Mouse (Mus musculus) forebrain, embryonic 13.5 days (tissue): ENCODE results near the gene Tdo2. TPM values are rescaled to one million over a fixed set of nuclear protein-coding genes. Genes with fewer than 3 reads are reported as not detected.

Experiments
- ATAC-seq: fragments of 200-750 bp; cut with Nextera tagmentation; 2 replicates; pipeline ENCODE4 v1.8.0; 2017
- H3K27ac ChIP-seq: fragments of 300-500 bp; sonication (generic); 2 replicates; pipeline ENCODE4 v1.5.1; 2015; ENCODE audit warnings: inconsistent platforms, mild to moderate bottlenecking, moderate library complexity
- H3K27me3 ChIP-seq: fragments of 300-500 bp; sonication (generic); 2 replicates; pipeline ENCODE4 v1.6.1; 2015; ENCODE audit warnings: mild to moderate bottlenecking, inconsistent platforms
- H3K36me3 ChIP-seq: fragments of 300-500 bp; sonication (generic); 2 replicates; pipeline ENCODE4 v1.6.1; 2015; ENCODE audit warnings: mild to moderate bottlenecking, inconsistent platforms; ENCODE audit not compliant: poor library complexity, severe bottlenecking
- H3K4me1 ChIP-seq: fragments of 300-500 bp; sonication (generic); 2 replicates; pipeline ENCODE4 v1.6.1; 2015; ENCODE audit warnings: inconsistent platforms
- H3K4me2 ChIP-seq: fragments of 300-500 bp; sonication (generic); 2 replicates; pipeline ENCODE4 v1.6.1; 2015; ENCODE audit warnings: inconsistent platforms, mild to moderate bottlenecking, moderate library complexity
- H3K4me3 ChIP-seq: fragments of 300-500 bp; sonication (generic); 2 replicates; pipeline ENCODE4 v1.5.1; 2015; ENCODE audit warnings: mild to moderate bottlenecking, inconsistent platforms
- H3K9ac ChIP-seq: fragments of 300-500 bp; sonication (generic); 2 replicates; pipeline ENCODE4 v1.6.1; 2015; ENCODE audit warnings: mild to moderate bottlenecking, inconsistent platforms
- H3K9me3 ChIP-seq: fragments of 300-500 bp; sonication (generic); replicated peaks from 2 replicates; pipeline ENCODE4 v1.6.1; 2016; ENCODE audit warnings: inconsistent platforms
- WGBS: fragments of 180-500 bp; shearing (Covaris S2); methylation state at CpG from one replicate; pipeline ENCODE4 v1.1.7; 2015; 5-methylcytosine and 5-hydroxymethylcytosine counted together
- polyA plus RNA-seq: library from polyadenylated mRNA; unstranded; fragments of >200 nt; fragmentation: Nextera tagmentation; extraction: Ambion mirVana; gene quantifications from 2 replicates; pipeline ENCODE4 v1.2.1, GENCODE M21; 2015

Tdo2 gene
- polyA plus RNA-seq: 0.19 and 0.77 TPM in 2 replicates

- no peaks in the 10 kb centered on the region for H3K9me3 ChIP-seq
- no peaks in the 10 kb centered on the region for H3K27me3 ChIP-seq
- H3K27ac ChIP-seq: no peak within 1 kb of the TSS
- no peak for ATAC-seq
- no peaks in the 10 kb centered on the region for H3K4me1 ChIP-seq
- H3K4me2 ChIP-seq: no peak within 1 kb of the TSS
- H3K36me3 ChIP-seq: no peaks in the 10 kb centered on the region
- no peak within 1 kb of the TSS for H3K4me3 ChIP-seq
- no peak within 1 kb of the TSS for H3K9ac ChIP-seq
Measured at GRCm38 (mm10) chr3:81976102-81976501, at the start of gene Tdo2. Gene Tdo2, minus strand, starts transcription at chr3:81976202.

DNA sequence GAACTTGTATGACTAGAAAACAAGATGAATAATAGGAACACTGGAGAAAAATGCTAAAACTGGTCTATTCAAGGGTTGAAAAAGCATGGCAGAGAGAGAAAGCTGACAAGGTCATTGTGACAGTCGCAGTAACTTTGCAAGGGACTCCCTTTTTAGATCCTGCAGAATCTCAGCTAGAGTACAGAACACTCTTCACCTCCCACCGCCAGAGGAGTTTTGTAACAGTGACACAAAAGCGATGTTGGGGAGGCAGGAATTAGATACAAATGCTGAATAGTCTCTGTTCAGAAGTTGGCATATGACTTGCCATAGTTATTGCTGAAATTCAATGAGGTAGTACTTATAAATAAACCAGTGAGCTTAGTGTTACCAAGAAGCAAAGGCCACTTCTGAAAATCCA is 47.1 kb upstream of the Tdo2 start:
- WGBS: 83% methylated on average over 3 of the region's 3 CpGs
- H3K27ac ChIP-seq: no peak overlapping the region
- H3K36me3 ChIP-seq: no peaks in the 10 kb centered on the region
- H3K4me1 ChIP-seq: no peaks in the 10 kb centered on the region
- H3K27me3 ChIP-seq: no peaks in the 10 kb centered on the region
- no peak for ATAC-seq
- no peak overlapping the region for H3K4me3 ChIP-seq
- no peaks in the 10 kb centered on the region for H3K9me3 ChIP-seq
- H3K4me2 ChIP-seq: no peak overlapping the region
- no peak overlapping the region for H3K9ac ChIP-seq

- Histone ChIP-seq H3K36me3 (no peaks in the 10 kb centered on the region), H3K27me3 (no peaks in the 10 kb centered on the region), H3K9me3 (no peaks in the 10 kb centered on the region), H3K9ac (no peak overlapping the region), H3K4me2 (no peak overlapping the region), H3K4me1 (no peaks in the 10 kb centered on the region), H3K4me3 (no peak overlapping the region), H3K27ac (no peak overlapping the region)
- no peak for ATAC-seq
- WGBS: 92% methylated on average over 8 of the region's 8 CpGs
Measured at GRCm38 (mm10) chr3:82022421-82022920, 46.5 kb upstream of the Tdo2 start.

- H3K9me3 ChIP-seq: no peaks in the 10 kb centered on the region
- no peaks in the 10 kb centered on the region for H3K36me3 ChIP-seq
- H3K4me3 ChIP-seq: no peak overlapping the region
- H3K9ac ChIP-seq: no peak overlapping the region
- ATAC-seq: peak; percentile 76
- 0 out of 2 replicates have a peak, but pooled peaks cover 5% of the 10 kb centered on the region for H3K4me1 ChIP-seq
- H3K27me3 ChIP-seq: no peaks in the 10 kb centered on the region
- WGBS: 32% methylated on average over 7 of the region's 7 CpGs
- H3K4me2 ChIP-seq: no peak overlapping the region
- H3K27ac ChIP-seq: no peak overlapping the region
Measured at GRCm38 (mm10) chr3:82014148-82014703, 38.2 kb upstream of the Tdo2 start.

- H3K27ac ChIP-seq: no peak overlapping the region
- H3K27me3 ChIP-seq: no peaks in the 10 kb centered on the region
- no peaks in the 10 kb centered on the region for H3K9me3 ChIP-seq
- no peak overlapping the region for H3K9ac ChIP-seq
- no peak overlapping the region for H3K4me3 ChIP-seq
- ATAC-seq: no peak
- 91% methylated on average over 1 of the region's 1 CpGs for WGBS
- no peaks in the 10 kb centered on the region for H3K36me3 ChIP-seq
- no peak overlapping the region for H3K4me2 ChIP-seq
- H3K4me1 ChIP-seq: no peaks in the 10 kb centered on the region
Measured at GRCm38 (mm10) chr3:82007002-82007401, 31.0 kb upstream of the Tdo2 start.

DNA sequence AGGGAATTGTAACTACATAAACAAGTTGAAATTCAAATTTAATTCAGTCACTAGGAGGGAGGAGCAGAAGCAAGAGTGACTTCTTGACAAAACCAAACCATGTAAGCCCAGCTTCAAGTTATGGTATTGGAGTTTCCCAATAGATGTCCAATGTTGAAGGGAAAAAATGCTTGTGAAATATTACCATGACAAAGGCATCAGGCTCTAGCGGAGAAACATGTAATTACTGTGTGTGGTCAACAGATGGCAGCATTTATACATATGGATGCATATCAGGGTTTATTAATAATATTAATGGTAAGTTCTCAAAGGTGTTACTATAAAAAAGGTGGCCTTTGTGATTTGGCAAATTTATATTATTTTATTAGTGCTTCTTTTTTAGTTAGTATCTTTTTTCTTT is 20.0 kb upstream of the Tdo2 start:
- WGBS: 2% methylated on average over 1 of the region's 1 CpGs
- Histone ChIP-seq H3K4me3 (no peak overlapping the region), H3K9ac (no peak overlapping the region), H3K4me1 (no peaks in the 10 kb centered on the region), H3K4me2 (no peak overlapping the region), H3K9me3 (no peaks in the 10 kb centered on the region), H3K27me3 (no peaks in the 10 kb centered on the region), H3K27ac (no peak overlapping the region), H3K36me3 (no peaks in the 10 kb centered on the region)
- ATAC-seq: peak; percentile 76

DNA sequence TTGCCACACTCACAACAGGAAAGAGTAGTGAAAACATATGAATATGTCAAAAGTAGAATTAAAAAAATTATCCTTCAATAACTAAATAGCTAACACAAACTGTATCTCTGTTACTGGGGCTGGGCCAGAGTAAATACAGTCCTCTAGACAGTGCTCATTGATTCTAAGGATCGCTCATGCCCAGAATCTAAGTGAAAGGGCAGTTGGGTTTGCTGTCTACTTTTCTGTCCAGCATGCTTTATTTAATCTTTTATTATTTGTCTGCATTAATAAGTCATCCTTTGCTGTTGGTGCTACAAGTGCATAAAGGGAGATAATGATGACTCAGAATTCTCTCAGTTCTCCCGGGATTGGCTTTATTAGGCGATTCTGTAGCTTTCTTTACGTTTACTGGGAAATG is 19.4 kb upstream of the Tdo2 start:
- no peak for ATAC-seq
- 36% methylated on average over 4 of the region's 4 CpGs for WGBS
- no peaks in the 10 kb centered on the region for H3K36me3 ChIP-seq
- no peaks in the 10 kb centered on the region for H3K9me3 ChIP-seq
- no peak overlapping the region for H3K4me3 ChIP-seq
- no peaks in the 10 kb centered on the region for H3K27me3 ChIP-seq
- no peaks in the 10 kb centered on the region for H3K4me1 ChIP-seq
- H3K9ac ChIP-seq: no peak overlapping the region
- H3K27ac ChIP-seq: no peak overlapping the region
- H3K4me2 ChIP-seq: no peak overlapping the region

- Histone ChIP-seq H3K9ac (no peak overlapping the region), H3K4me3 (no peak overlapping the region), H3K36me3 (no peaks in the 10 kb centered on the region), H3K4me2 (no peak overlapping the region), H3K27ac (no peak overlapping the region), H3K9me3 (no peaks in the 10 kb centered on the region), H3K4me1 (no peaks in the 10 kb centered on the region), H3K27me3 (no peaks in the 10 kb centered on the region)
- ATAC-seq: no peak
- 63% methylated on average over 3 of the region's 3 CpGs for WGBS
Measured at GRCm38 (mm10) chr3:81990531-81990930, 14.5 kb upstream of the Tdo2 start.

GRCm38 (mm10) chr3:81989692-81990141 is 13.7 kb upstream of the Tdo2 start:
- Histone ChIP-seq H3K27ac (no peak overlapping the region), H3K36me3 (no peaks in the 10 kb centered on the region), H3K9me3 (no peaks in the 10 kb centered on the region), H3K27me3 (no peaks in the 10 kb centered on the region), H3K4me2 (no peak overlapping the region), H3K4me3 (no peak overlapping the region), H3K9ac (no peak overlapping the region), H3K4me1 (peaks cover 4% of the 10 kb centered on the region; the same call in 1 of the 2 replicates)
- ATAC-seq: no peak
- 46% methylated on average over 2 of the region's 2 CpGs for WGBS

GRCm38 (mm10) chr3:81987628-81988027 is 11.6 kb upstream of the Tdo2 start:
- 95% methylated on average over 3 of the region's 3 CpGs for WGBS
- Histone ChIP-seq H3K9me3 (no peaks in the 10 kb centered on the region), H3K9ac (no peak overlapping the region), H3K27me3 (no peaks in the 10 kb centered on the region), H3K36me3 (no peaks in the 10 kb centered on the region), H3K4me1 (peaks cover 4% of the 10 kb centered on the region; the same call in 1 of the 2 replicates), H3K4me2 (no peak overlapping the region), H3K27ac (no peak overlapping the region), H3K4me3 (no peak overlapping the region)
- no peak for ATAC-seq

DNA sequence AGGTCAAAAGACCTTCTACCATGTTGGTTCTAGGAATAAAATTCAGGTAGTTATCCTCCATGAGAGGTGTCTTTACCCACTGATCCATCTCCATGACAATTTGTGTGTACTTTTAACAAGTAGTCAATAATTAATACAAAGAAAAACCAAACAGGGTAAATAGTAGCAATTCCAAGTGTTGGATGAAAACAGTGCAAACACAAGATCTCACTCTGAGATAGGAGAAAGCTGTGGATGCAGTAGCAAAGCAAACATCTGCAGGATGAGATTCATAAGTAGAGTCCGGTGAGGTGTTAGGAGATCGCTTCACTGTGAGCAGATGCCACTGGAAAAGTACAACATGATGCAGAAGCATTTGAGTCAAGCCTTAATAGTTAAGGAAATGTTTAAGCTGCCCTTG is 10.1 kb upstream of the Tdo2 start:
- H3K9ac ChIP-seq: no peak overlapping the region
- no peaks in the 10 kb centered on the region for H3K9me3 ChIP-seq
- no peak overlapping the region for H3K4me2 ChIP-seq
- H3K27ac ChIP-seq: no peak overlapping the region
- H3K36me3 ChIP-seq: no peaks in the 10 kb centered on the region
- H3K4me3 ChIP-seq: no peak overlapping the region
- H3K27me3 ChIP-seq: no peaks in the 10 kb centered on the region
- H3K4me1 ChIP-seq: peaks cover 4% of the 10 kb centered on the region; the same call in 1 of the 2 replicates
- no peak for ATAC-seq
- WGBS: 98% methylated on average over 2 of the region's 2 CpGs

DNA sequence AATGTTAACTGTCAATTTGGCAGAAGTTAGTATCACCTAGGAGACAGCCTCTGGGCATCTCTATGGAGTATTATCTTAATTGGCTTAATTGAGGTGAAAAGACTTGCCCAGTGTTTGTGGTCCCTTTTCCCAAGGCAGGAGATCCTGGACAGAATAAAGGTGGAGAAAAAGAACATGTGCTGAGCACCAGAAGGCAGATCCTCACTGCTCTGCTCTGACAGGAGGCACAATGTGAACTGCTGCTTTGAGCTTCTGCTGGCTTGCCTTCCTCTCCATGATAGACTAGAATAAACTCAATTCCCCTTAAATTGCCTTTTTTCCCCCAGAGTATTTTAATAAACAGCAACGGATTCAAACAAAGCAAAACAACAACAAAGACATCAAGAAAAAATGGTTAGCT is 9.1 kb upstream of the Tdo2 start:
- Histone ChIP-seq H3K27ac (no peak overlapping the region), H3K4me2 (no peak overlapping the region), H3K4me3 (no peak overlapping the region), H3K36me3 (no peaks in the 10 kb centered on the region), H3K9me3 (no peaks in the 10 kb centered on the region), H3K27me3 (no peaks in the 10 kb centered on the region), H3K9ac (no peak overlapping the region), H3K4me1 (peaks cover 4% of the 10 kb centered on the region; the same call in 1 of the 2 replicates)
- ATAC-seq: no peak
- WGBS: 60% methylated on average over 1 of the region's 1 CpGs
